Mouse (Mus musculus) lung, embryonic 16.5 days (tissue): ENCODE results near the gene Zfp605. TPM values are rescaled to one million over a fixed set of nuclear protein-coding genes. Genes with fewer than 3 reads are reported as not detected.

Experiments
- ATAC-seq: fragments of 200-750 bp; cut with Nextera tagmentation; 2 replicates; pipeline ENCODE4 v1.8.0; 2017; ENCODE audit warnings: low read depth, mild to moderate bottlenecking, moderate library complexity
- H3K27ac ChIP-seq: fragments of 300-500 bp; sonication (generic); 2 replicates; pipeline ENCODE4 v1.5.1; 2014; ENCODE audit warnings: mild to moderate bottlenecking, control low read depth, low read length
- H3K27me3 ChIP-seq: fragments of 300-500 bp; sonication (generic); 2 replicates; pipeline ENCODE4 v1.6.1; 2014; ENCODE audit warnings: low read depth, low read length, mixed read lengths; ENCODE audit not compliant: control insufficient read depth, insufficient read depth
- H3K36me3 ChIP-seq: fragments of 300-500 bp; sonication (generic); 2 replicates; pipeline ENCODE4 v1.6.1; 2014; ENCODE audit warnings: low read length; ENCODE audit not compliant: control insufficient read depth, insufficient read depth
- H3K4me1 ChIP-seq: fragments of 300-500 bp; sonication (generic); replicated peaks from 2 replicates; pipeline ENCODE4 v1.6.1; 2014; ENCODE audit warnings: low read length, mixed read lengths; ENCODE audit not compliant: control insufficient read depth, insufficient read depth
- H3K4me2 ChIP-seq: fragments of 300-500 bp; sonication (generic); 2 replicates; pipeline ENCODE4 v1.6.1; 2014; ENCODE audit warnings: low read depth, low read length, control low read depth
- H3K4me3 ChIP-seq: fragments of 300-500 bp; sonication (generic); 2 replicates; pipeline ENCODE4 v1.5.1; 2014; ENCODE audit warnings: mild to moderate bottlenecking, low read length, control low read depth
- H3K9ac ChIP-seq: fragments of 300-500 bp; sonication (generic); 2 replicates; pipeline ENCODE4 v1.6.1; 2014; ENCODE audit warnings: low read length, control low read depth
- H3K9me3 ChIP-seq: fragments of 300-500 bp; sonication (generic); 2 replicates; pipeline ENCODE4 v1.6.1; 2016; ENCODE audit warnings: low read length; ENCODE audit not compliant: control insufficient read depth
- WGBS: fragments of 180-500 bp; shearing (Covaris S2); extraction: QIAGEN DNeasy Blood & Tissue Kit; methylation state at CpG from one replicate; pipeline ENCODE4 v1.1.7; 2014; 5-methylcytosine and 5-hydroxymethylcytosine counted together
- polyA plus RNA-seq: library from polyadenylated mRNA; unstranded; fragments of >200 nt; fragmentation: Nextera tagmentation; extraction: Ambion mirVana; gene quantifications from 2 replicates; pipeline ENCODE4 v1.2.1, GENCODE M21; 2015

The Zfp605 gene
- polyA plus RNA-seq, 1 experiment from 2014 or later = 3.6 TPM

DNA sequence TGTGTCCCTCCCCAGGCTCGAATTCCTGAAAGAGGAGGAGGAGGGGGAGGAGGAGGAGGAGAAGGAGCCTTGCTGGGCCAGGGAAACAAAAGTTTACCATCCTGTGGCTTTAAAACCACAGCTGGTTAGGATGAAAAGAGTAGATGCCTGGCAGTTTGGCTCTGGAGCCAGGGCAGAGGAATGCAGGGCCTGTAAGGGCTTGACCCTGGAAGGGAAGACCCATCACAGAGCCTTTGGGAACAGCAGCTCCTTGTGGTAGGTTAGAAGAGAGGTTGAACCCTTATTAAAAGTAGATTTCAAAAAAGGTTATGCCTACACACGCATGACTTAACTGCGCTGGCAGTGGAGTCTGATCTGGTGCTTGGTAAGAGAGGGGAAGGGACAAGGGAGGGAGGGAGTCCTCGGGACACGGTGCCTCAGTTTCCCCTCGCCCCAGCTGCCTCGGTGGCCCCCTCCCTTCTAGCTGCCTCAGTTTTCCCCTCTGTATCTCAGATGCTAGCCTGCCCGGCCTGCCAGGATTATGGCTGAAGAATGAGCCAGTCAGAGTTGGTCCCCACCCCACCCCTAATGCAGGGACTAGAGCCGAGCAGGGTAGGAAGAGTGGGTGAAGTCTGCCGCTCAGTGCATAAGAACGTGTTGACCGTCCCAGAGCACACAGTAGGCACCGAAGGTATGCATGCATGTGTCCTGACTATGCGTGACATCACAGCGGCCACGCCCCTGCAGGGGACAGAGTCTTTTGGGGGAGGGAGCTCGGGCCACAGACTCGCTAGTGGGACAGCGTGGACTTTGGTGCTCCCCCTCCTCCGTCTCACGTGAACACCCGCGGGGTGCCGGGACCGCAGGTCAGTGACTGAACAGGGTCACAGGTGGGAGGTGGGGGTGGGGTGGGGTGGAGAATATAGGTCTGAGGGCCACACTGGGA, 10.0 kb upstream of the Zfp605 start, which contains the start of gene Plcxd1:
Gene Plcxd1, plus strand, starts transcription at position 314 of the 925 bp plus-strand sequence.
- peak within 1 kb of the TSS; percentile 87 for H3K27ac ChIP-seq
- 0 out of 2 replicates have a peak, but pooled peaks have one; percentile 8 for ATAC-seq
- peak within 1 kb of the TSS; percentile 44 for H3K4me3 ChIP-seq
- WGBS = 8% methylated on average over 25 of the region's 25 CpGs
- H3K4me1 ChIP-seq = peaks cover 19% of the 10 kb centered on the region
- H3K4me2 ChIP-seq = peak within 1 kb of the TSS; percentile 62
- peaks cover 22% of the 10 kb centered on the region for H3K36me3 ChIP-seq
- peak within 1 kb of the TSS; percentile 46 for H3K9ac ChIP-seq
- H3K9me3 ChIP-seq = peaks cover 4% of the 10 kb centered on the region; the same call in 1 of the 2 replicates
- H3K27me3 ChIP-seq = no peaks in the 10 kb centered on the region

DNA sequence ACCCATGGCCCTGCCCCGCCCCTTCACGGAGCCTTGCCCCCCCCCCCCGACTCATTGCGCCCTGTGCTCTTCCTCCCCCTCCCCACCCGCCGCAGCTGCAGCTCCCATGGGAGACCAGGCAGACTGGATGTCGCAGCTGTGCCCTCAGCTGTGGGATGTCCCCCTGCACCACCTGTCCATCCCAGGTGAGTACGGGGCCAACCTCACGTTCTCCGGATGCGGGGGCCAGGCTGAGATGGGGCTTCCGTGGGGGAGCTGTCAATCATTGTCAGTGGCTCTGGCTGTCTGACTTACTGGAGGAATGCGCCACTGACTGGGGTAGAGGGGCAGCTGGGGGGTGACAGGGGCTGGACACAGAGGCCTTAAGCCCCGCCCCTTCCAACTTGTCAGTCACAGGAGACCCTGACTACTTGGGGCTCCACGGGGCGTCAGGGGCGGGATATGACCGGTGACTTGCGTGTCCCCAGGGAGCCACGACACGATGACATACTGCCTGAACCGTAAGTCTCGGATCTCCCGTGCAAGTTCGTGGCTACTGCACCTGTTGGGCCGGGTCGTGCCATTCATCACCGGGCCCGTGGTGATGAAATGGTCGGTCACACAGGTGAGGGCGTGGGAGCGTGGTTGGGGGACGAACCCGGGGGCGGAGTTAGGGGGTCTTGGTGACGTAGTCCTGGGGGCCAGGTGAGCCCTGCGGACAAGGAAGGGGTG, 8.8 kb upstream of the Zfp605 start:
- H3K9ac ChIP-seq = peak overlapping the region; percentile 46
- 1% methylated on average over 33 of the region's 37 CpGs for WGBS
- peak overlapping the region; percentile 62 for H3K4me2 ChIP-seq
- H3K36me3 ChIP-seq = peaks cover 33% of the 10 kb centered on the region
- H3K27ac ChIP-seq = no peak overlapping the region
- peak; percentile 6; the same call in 1 of the 2 replicates for ATAC-seq
- peaks cover 19% of the 10 kb centered on the region for H3K4me1 ChIP-seq
- no peaks in the 10 kb centered on the region for H3K27me3 ChIP-seq
- H3K4me3 ChIP-seq = peak overlapping the region; percentile 44
- peaks cover 7% of the 10 kb centered on the region; the same call in 1 of the 2 replicates for H3K9me3 ChIP-seq

DNA sequence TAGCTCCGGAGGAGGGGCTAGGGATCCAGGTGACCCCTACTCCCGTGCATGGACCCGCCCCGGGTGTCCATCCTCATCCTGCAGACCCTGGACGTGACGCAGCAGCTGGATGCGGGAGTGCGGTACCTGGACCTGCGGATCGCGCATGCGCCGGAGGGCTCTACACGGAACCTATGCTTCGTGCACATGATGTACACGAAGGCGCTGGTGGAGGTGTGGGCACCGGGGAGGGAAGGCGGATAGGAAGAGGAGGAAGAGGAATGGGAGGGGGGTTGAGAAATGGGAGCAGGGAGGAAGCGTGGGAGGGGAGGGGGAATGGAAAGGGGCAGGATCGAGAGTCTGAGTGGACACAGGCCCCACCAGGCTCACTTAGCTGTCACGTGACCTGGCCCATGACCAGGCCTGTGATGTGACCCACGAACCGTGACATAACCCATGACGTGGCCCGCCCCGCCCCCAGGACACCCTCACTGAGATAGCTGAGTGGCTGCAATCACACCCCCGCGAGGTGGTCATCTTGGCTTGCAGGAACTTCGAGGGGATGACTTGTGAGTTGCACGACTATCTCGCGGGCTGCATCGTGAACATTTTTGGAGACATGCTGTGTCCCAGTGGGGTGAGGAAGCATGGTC, 8.1 kb upstream of the Zfp605 start:
- ATAC-seq = peak; percentile 12; the same call in 1 of the 2 replicates
- no peak overlapping the region for H3K27ac ChIP-seq
- WGBS = 11% methylated on average over 34 of the region's 34 CpGs
- peak overlapping the region; percentile 44 for H3K4me3 ChIP-seq
- peaks cover 26% of the 10 kb centered on the region for H3K4me1 ChIP-seq
- peak overlapping the region; percentile 46 for H3K9ac ChIP-seq
- peaks cover 7% of the 10 kb centered on the region; the same call in 1 of the 2 replicates for H3K9me3 ChIP-seq
- peaks cover 37% of the 10 kb centered on the region for H3K36me3 ChIP-seq
- peak overlapping the region; percentile 62 for H3K4me2 ChIP-seq
- H3K27me3 ChIP-seq = no peaks in the 10 kb centered on the region

DNA sequence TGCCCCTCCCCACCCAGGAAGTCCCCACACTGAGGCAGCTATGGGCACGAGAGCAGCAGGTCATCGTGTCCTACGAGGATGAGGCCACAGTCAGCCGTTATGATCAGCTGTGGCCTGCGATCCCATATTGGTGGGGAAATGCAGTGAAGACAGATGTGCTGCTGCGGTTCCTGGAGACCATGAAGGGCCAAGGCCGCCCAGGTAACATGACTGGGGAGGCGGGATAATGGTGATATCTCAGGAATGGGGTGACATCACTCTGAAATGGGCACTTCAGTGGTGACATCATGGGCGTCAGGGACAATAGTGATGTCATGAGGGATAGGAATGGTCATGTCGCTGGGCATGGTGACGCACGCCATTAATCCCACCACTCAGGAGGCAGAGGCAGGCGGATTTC, 7.5 kb upstream of the Zfp605 start:
- peaks cover 29% of the 10 kb centered on the region for H3K4me1 ChIP-seq
- H3K4me2 ChIP-seq = no peak overlapping the region
- H3K4me3 ChIP-seq = no peak overlapping the region

DNA sequence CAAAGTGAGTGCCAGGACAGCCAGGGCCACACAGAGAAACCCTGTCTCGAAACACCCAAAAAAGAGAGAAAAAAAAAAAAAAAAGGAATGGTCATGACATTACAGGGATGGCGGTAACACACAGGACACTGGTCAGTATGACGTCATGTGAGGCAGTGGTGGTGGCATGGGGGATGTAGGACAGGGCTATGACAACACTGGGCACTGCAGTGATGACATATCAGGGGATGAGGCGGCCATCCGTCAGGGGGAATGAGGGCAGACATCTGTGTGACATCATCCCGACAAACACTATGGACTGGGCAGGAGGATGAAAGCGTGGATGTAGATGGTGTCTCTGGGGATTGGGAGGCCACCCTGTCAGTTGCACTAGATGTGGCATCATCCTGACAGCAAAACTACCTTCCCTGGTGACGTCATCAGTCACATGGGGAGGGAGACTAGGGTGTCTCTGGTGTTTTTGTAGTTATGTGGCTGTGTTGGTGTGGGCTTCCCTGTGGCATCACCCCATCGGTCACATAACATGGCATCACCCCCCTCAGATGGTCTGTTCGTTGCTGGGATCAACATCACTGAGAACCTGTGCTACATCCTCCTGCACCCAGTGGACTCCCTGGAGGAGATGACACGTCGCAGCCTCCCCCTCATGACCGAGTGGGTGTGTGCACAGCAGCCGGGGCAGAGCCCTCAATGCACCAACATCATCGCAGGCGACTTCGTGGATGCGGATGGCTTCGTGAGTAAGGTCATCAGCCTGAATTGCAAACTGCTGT, 6.9 kb upstream of the Zfp605 start:
- ATAC-seq = no peak
- WGBS = 90% methylated on average over 19 of the region's 19 CpGs
- H3K27ac ChIP-seq = no peak overlapping the region

More for the DNA sequence above, 7.5 kb upstream of the Zfp605 start:
- H3K9me3 ChIP-seq = peaks cover 7% of the 10 kb centered on the region; the same call in 1 of the 2 replicates
- no peak overlapping the region for H3K27ac ChIP-seq
- H3K27me3 ChIP-seq = no peaks in the 10 kb centered on the region
- no peak overlapping the region for H3K9ac ChIP-seq
- ATAC-seq = no peak
- WGBS = 90% methylated on average over 13 of the region's 13 CpGs
- peaks cover 37% of the 10 kb centered on the region for H3K36me3 ChIP-seq

DNA sequence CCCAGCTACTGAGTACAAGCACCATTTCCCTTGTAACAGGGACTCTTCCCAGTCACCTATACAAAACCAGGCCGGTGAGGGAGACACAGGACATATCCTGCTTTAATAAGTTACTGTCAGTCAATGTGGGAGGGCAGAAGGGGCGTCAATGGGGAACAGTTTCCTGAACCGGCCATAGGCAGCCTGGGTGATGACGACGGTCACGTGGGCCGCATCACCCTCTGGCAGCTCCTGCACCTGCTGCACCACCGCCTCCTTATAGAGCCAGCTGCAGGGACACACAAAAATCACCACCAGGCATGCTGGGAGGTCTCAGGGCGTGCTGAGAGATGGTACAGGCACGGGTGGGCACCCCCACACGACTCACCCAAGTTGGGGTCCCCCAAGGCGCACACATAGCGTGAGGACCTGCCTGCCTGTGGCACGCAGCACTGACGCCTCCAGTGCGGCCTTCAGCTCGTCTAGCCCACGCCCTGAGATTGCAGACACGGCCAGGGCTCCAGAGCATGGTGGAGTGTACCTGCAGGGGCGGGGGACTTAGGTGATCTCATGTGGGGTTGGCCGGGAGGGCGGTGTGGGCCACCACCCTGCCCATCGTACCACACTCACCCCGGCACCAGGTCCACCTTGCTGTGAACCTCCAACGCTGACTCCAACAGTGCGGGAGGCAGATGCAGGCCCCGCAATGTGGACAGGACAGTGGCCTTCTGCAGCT, 5.8 kb upstream of the Zfp605 start:
- Histone ChIP-seq H3K9ac (no peak overlapping the region), H3K4me2 (no peak overlapping the region), H3K9me3 (peaks cover 7% of the 10 kb centered on the region; the same call in 1 of the 2 replicates), H3K27me3 (no peaks in the 10 kb centered on the region), H3K4me3 (no peak overlapping the region), H3K4me1 (peaks cover 29% of the 10 kb centered on the region), H3K27ac (no peak overlapping the region), H3K36me3 (peaks cover 37% of the 10 kb centered on the region)
- WGBS = 94% methylated on average over 27 of the region's 27 CpGs
- no peak for ATAC-seq

More for the DNA sequence above, 6.9 kb upstream of the Zfp605 start:
- no peak overlapping the region for H3K4me3 ChIP-seq
- no peaks in the 10 kb centered on the region for H3K27me3 ChIP-seq
- H3K4me1 ChIP-seq = peaks cover 29% of the 10 kb centered on the region
- H3K9ac ChIP-seq = no peak overlapping the region
- H3K4me2 ChIP-seq = no peak overlapping the region
- peaks cover 37% of the 10 kb centered on the region for H3K36me3 ChIP-seq
- peaks cover 7% of the 10 kb centered on the region; the same call in 1 of the 2 replicates for H3K9me3 ChIP-seq

DNA sequence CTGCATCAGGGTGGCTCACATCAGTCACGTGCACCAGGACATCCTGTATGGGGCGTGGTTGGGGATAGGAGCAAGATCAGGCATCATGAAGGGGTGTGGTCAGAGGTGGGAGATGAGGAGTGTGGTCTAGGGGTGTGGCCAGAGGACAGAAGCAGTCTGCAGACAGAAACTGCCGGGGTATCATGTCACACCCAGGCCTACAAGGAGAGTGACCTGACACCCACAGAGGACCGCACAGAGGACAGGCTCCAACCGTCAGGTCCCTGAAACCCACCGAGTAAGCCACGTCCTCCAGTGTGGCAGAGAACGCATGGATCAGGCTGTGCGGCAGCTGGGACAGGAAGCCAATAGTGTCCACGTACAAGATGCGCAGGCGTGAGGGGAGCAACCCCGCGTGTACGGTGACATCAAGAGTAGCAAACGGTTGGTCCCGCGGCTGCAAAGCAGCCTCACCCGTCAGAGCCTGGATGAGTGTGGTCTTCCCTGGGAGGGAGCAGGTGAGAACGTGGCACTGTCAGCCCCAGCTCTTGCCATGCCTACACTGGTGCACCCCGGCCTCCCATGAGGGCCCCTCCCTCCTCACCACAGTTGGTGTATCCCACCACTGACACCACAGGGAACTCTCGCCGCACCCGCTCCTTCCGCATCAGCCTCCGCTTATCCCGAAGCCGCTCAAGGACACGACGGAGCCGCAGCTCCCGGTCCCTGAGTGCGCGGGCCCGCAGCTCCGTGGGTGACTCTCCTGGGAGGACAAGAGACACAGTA, 5.1 kb upstream of the Zfp605 start:
- 96% methylated on average over 36 of the region's 36 CpGs for WGBS

More for the DNA sequence above, 5.1 kb upstream of the Zfp605 start:
- Histone ChIP-seq H3K4me3 (no peak overlapping the region), H3K36me3 (peaks cover 37% of the 10 kb centered on the region), H3K4me2 (no peak overlapping the region), H3K27ac (no peak overlapping the region), H3K27me3 (no peaks in the 10 kb centered on the region), H3K4me1 (peaks cover 29% of the 10 kb centered on the region), H3K9me3 (peaks cover 7% of the 10 kb centered on the region; the same call in 1 of the 2 replicates), H3K9ac (no peak overlapping the region)
- no peak for ATAC-seq
